Mouse (Mus musculus): Measurements from ENCODE around the gene Slc1a2.

Gene Slc1a2

DNA sequence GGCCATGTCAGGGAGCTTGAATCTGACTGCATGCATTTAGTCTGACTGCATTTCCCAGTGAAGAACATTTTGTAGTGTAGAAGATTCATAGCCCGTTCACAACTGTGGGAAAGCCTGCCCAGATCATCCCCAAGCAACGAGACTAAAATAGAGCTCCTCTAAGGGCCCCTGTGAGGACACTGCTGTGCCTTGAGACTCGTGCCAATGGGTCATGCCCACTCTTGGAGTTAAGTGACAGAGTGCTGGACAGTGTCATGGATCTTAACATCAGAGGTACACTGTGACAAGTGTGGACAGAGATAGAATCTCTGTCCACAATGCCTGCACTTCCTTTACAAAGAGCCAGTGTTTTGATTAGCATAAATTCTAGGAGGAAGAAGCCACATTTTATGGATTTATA lies 109.8 kb downstream of the Slc1a2 start:
- DNase-seq, result no peak

GRCm38 (mm10) chr2:102771304-102771703 lies 112.8 kb downstream of the Slc1a2 start:
- no peak for DNase-seq

GRCm38 (mm10) chr2:102772276-102772675 lies 113.8 kb downstream of the Slc1a2 start:
- no peak for DNase-seq

DNA sequence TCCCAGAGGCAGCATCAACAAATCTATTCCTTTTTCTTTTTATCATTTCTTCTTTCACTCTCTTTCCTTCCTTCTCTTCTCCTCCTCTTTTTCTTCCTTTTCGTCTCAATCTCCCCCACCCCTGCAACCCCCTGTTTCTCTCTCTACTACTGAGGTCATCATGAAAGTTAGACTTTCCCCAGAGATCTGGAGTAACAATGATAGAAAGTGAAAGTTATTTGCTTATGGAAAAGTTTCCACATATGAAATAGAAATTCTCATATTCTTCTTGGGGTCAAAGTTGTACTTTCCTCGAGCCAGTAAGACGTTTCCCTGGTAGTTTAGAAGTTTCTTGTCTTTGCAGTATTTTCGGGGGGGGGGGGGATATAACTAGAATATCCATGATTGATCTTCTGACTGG lies 116.2 kb downstream of the Slc1a2 start:
- DNase-seq, result no peak

GRCm38 (mm10) chr2:102775561-102775960 lies 117.1 kb downstream of the Slc1a2 start:
- no peak for DNase-seq

GRCm38 (mm10) chr2:102778208-102778607 lies 119.7 kb downstream of the Slc1a2 start:
- DNase-seq, result no peak

GRCm38 (mm10) chr2:102782751-102783150 lies 124.3 kb downstream of the Slc1a2 start:
- no peak for DNase-seq

GRCm38 (mm10) chr2:102785696-102786095 lies 127.2 kb downstream of the Slc1a2 start:
- no peak for DNase-seq

DNA sequence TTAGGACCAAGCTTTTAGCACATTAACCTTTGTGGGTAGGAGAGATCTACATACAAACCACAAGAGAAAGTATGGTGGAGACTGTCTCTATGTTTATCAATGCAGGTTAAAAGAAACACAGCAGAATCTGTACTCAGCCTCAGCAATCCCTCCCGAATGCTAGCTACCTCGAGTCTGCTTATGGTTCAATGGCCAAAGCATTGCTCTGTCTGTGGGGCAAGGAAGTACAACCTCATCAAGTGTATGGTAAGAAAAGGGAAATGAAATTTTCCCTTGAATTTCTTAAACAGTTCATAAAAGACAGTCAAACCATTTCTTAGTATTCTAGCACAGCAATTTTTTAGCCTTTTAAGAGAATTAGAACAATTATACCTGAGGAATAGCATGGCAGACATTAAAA lies 133.2 kb downstream of the Slc1a2 start:
- DNase-seq, result no peak

DNA sequence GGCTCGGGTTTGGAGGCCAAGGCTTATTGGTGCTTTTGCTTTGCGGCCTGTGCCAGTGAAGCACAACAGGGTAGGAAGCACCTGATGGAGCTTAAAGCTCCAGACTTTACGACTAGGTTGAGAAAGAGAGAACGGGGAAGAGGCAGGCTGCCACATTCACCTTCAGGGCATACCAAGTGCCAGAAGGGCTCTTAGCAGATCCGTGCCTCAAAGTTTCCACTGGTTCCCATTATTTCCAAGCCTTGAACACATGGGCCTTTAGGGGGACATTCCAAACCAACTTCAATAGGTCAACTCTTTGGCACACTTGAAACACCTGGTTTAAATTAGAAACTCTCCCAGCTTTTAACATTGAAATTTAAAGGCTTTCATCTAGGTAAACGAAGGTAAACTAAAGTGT lies 134.3 kb downstream of the Slc1a2 start:
- no peak for DNase-seq

- no peak for DNase-seq
These were observed 136.6 kb downstream of the Slc1a2 start for GRCm38 (mm10) chr2:102795034-102795433.

DNA sequence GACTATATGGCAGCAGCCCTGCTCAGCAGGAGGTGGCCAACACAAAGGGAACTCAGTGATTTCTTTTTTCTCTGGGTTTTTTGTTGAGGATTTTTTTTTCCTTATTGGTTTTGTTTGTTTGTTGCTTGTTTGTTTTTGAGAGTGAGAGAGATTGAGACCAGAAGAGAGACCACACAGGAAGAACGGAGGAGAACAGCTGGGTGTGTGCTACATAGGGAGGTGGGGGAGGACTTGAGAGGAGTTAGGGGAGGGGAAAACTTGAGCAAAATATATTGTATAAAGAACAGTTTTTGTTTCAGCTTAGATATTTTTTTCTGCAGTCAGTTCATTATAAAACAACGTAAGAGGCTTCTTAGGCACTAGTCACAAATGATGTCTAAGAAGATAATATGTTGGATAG lies 139.7 kb downstream of the Slc1a2 start:
- no peak for DNase-seq

DNA sequence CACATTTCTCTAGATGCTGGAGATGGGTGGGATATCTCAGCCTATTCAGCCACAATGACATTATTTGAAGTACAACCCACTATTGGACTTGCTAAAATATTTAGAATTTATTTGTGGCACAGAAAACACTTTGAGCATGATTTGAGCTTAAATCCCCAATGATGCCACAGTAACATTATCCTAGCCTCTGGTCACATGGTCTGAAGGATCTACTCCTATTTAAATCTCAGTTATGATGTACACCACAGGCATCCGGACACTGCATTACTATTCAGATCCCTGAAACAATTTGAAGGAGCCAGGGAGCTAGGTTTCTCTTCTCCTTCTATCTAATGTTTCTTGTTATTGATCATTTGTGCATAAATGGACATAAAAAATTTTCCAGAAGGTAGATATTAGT lies 143.4 kb downstream of the Slc1a2 start:
- no peak for DNase-seq

GRCm38 (mm10) chr2:102804109-102804508 lies 145.7 kb downstream of the Slc1a2 start:
- no peak for DNase-seq

GRCm38 (mm10) chr2:102805283-102805682 lies 146.8 kb downstream of the Slc1a2 start:
- no peak for DNase-seq

- DNase-seq, result no peak
These were observed 147.5 kb downstream of the Slc1a2 start for GRCm38 (mm10) chr2:102805761-102806496.

GRCm38 (mm10) chr2:102807633-102808032 lies 149.2 kb downstream of the Slc1a2 start:
- no peak for DNase-seq

DNA sequence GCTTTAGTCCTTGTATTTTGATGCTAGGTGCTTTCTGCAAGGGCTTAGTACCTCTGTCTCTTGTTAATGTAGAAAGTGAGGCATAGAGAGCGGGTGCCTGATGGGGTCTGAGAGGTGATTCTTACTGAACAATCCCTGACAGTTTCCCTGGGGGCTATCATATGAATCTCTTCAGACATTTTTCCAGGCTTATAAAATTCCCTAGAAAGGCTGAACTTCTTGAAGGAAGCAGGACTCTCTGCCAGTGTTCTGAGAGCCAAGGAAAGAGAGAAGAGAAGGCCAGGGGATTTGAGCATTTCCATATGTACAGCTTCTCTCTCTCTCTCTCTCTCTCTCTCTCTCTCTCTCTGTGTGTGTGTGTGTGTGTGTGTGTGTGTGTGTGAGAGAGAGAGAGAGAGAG lies 151.0 kb downstream of the Slc1a2 start:
- no peak for DNase-seq

DNA sequence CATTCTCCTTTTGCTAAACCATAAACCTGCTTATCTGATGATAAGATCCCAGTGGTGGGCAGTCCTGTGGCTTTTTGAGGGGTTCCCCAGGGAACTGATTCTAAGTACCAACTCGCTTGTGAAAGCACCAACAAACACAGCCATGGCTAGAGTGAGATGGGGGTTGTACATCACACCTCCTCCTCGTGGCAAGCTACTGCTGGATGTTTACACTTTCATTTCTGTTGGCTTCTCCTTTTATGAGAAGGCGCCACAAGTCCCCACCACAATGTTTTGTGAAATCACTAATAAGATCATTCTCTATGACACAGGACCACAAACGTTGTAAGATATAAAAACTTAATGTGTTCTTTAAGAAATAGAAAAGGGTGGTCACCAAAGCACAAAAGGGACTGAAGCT lies 154.3 kb downstream of the Slc1a2 start:
- no peak for DNase-seq

GRCm38 (mm10) chr2:102815289-102815809 lies 156.9 kb downstream of the Slc1a2 start:
- no peak for DNase-seq

- DNase-seq, result peak; percentile 17
These were observed 161.8 kb downstream of the Slc1a2 start for GRCm38 (mm10) chr2:102820225-102820711.

- no peak for DNase-seq
These were observed 162.3 kb downstream of the Slc1a2 start for GRCm38 (mm10) chr2:102820790-102821189.

GRCm38 (mm10) chr2:102822036-102822435 lies 163.6 kb downstream of the Slc1a2 start:
- DNase-seq, result no peak

GRCm38 (mm10) chr2:102825961-102826633 lies 167.6 kb downstream of the Slc1a2 start:
- no peak for DNase-seq

Measured in cerebellum, adult 11-12 months (tissue).